Mouse (Mus musculus) splenic B cell, adult 2 months (primary cell): Measurements from ENCODE around the gene Hoxb6.

ENCODE experiments used
- DNase-seq: peaks from one replicate; pipeline ENCODE4 v3.0.0-alpha.2; 2011; ENCODE audit warnings: low read depth, low spot score
- H3K27me3 ChIP-seq: 2 replicates; pipeline ENCODE4 v1.6.1; 2012; ENCODE audit warnings: mild to moderate bottlenecking, low read length, moderate library complexity, mixed read lengths; ENCODE audit not compliant: control insufficient read depth, poor library complexity, insufficient read depth, severe bottlenecking
- H3K36me3 ChIP-seq: 2 replicates; pipeline ENCODE4 v1.6.1; 2012; ENCODE audit warnings: mild to moderate bottlenecking, low read length, moderate library complexity, mixed read lengths; ENCODE audit not compliant: control insufficient read depth, poor library complexity, insufficient read depth, severe bottlenecking

Gene Hoxb6

GRCm38 (mm10) chr11:96263636-96264389 is 28.5 kb upstream of the Hoxb6 start:
- no peak for DNase-seq
- peaks cover 1% of the 10 kb centered on the region; the same call in 1 of the 2 replicates for H3K27me3 ChIP-seq
- no peaks in the 10 kb centered on the region for H3K36me3 ChIP-seq

GRCm38 (mm10) chr11:96264390-96265020 is 27.8 kb upstream of the Hoxb6 start:
- DNase-seq: no peak
- H3K27me3 ChIP-seq: peaks cover 1% of the 10 kb centered on the region; the same call in 1 of the 2 replicates
- H3K36me3 ChIP-seq: no peaks in the 10 kb centered on the region

GRCm38 (mm10) chr11:96265954-96266353 is 26.3 kb upstream of the Hoxb6 start:
- no peak for DNase-seq
- peaks cover 4% of the 10 kb centered on the region; the same call in 1 of the 2 replicates for H3K27me3 ChIP-seq
- H3K36me3 ChIP-seq: no peaks in the 10 kb centered on the region

DNA sequence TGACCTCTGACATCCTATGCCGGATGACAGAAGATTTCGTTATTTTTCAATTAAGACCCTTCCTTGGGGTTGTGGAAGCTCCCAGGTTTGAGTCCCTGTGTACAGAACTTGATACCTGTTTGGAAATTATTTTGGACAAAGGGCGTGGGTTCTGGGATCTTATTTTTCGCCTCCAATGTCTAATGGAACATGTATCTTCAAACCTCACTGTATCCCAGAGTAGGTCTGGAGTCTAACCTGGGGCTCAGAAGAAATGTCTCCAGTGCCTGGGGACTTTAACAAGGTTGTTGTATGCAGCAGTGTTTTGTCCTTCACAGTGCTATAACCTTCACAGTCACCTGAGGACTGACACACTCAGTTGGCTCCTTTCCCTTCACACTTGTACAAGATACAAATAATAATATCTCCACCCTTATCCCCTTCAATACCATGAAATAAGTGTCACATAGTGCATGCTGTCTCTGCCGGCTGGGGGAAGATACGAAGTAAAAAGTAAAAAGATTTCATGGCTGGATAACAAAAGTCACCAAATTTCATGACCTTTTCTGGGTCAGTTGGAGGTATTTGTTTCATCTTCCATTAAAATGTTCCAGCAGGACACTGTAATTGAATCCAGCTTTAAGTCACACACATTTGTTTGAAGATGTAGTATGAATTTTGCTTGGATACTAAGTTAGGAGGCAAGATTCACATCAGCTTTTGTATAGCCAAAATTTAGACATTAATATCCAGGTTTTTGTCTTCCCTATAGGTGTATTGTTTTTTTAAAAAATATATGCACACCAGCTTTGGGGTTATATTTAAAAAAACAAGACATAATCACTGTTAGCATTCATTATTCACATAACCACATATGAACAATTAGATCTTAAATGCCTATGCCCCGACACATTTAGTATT is 25.0 kb upstream of the Hoxb6 start:
- DNase-seq: no peak
- H3K36me3 ChIP-seq: no peaks in the 10 kb centered on the region
- peaks cover 4% of the 10 kb centered on the region for H3K27me3 ChIP-seq

DNA sequence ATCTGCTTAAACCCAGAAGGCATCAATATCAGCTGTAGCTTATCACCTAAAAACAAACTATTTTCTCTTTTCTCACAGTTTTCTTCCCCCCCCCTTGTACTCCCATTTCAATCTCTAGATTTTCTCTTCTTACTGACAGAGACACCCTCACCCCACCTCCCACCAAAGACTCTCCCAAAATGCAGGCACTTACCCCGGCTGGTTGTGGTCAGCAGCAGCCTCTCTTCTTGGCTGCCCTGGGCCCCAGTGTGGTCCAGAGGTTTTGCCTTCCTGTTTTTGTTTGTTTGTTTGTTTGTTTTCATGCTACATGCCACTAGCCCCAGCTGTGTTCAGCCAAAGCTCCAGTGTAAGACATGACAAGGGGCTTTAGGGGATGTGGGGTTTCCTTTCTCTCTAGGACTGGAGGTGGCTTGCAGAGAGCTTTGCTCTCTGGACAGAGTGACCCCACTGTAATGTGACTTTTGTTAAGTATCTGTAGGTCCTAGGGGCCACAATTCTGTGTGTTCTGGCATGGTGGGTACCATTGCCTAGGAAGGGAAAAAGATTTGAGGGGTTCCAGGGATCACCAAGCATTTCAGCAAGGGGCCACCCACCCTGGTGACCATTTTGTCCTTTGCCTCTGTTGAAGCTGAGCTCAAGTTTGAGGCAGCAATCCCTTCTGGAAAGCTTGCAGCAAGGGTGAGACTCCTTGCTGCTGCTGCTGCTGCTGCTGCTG is 24.1 kb upstream of the Hoxb6 start:
- no peak for DNase-seq
- Histone ChIP-seq H3K27me3 (peaks cover 4% of the 10 kb centered on the region), H3K36me3 (no peaks in the 10 kb centered on the region)

- no peaks in the 10 kb centered on the region for H3K36me3 ChIP-seq
- H3K27me3 ChIP-seq: peaks cover 4% of the 10 kb centered on the region
- no peak for DNase-seq
Measured at GRCm38 (mm10) chr11:96269869-96270268, 22.4 kb upstream of the Hoxb6 start.

- no peaks in the 10 kb centered on the region for H3K36me3 ChIP-seq
- peaks cover 3% of the 10 kb centered on the region; the same call in 1 of the 2 replicates for H3K27me3 ChIP-seq
- no peak for DNase-seq
Measured at GRCm38 (mm10) chr11:96270996-96271540, 21.2 kb upstream of the Hoxb6 start, which contains the start of gene Hoxb9. Gene Hoxb9 (plus strand): TSS chr11:96271457.

- H3K36me3 ChIP-seq: no peaks in the 10 kb centered on the region
- DNase-seq: no peak
- H3K27me3 ChIP-seq: peaks cover 4% of the 10 kb centered on the region; the same call in 1 of the 2 replicates
Measured at GRCm38 (mm10) chr11:96271541-96272011, 20.7 kb upstream of the Hoxb6 start.

GRCm38 (mm10) chr11:96272024-96272921 is 20.0 kb upstream of the Hoxb6 start:
- H3K27me3 ChIP-seq: peaks cover 5% of the 10 kb centered on the region; the same call in 1 of the 2 replicates
- H3K36me3 ChIP-seq: no peaks in the 10 kb centered on the region
- DNase-seq: no peak

- DNase-seq: no peak
- Histone ChIP-seq H3K27me3 (peaks cover 5% of the 10 kb centered on the region; the same call in 1 of the 2 replicates), H3K36me3 (no peaks in the 10 kb centered on the region)
Measured at GRCm38 (mm10) chr11:96274428-96274827, 17.8 kb upstream of the Hoxb6 start.

GRCm38 (mm10) chr11:96275896-96276295 is 16.4 kb upstream of the Hoxb6 start:
- DNase-seq: no peak
- no peaks in the 10 kb centered on the region for H3K36me3 ChIP-seq
- H3K27me3 ChIP-seq: peaks cover 4% of the 10 kb centered on the region

DNA sequence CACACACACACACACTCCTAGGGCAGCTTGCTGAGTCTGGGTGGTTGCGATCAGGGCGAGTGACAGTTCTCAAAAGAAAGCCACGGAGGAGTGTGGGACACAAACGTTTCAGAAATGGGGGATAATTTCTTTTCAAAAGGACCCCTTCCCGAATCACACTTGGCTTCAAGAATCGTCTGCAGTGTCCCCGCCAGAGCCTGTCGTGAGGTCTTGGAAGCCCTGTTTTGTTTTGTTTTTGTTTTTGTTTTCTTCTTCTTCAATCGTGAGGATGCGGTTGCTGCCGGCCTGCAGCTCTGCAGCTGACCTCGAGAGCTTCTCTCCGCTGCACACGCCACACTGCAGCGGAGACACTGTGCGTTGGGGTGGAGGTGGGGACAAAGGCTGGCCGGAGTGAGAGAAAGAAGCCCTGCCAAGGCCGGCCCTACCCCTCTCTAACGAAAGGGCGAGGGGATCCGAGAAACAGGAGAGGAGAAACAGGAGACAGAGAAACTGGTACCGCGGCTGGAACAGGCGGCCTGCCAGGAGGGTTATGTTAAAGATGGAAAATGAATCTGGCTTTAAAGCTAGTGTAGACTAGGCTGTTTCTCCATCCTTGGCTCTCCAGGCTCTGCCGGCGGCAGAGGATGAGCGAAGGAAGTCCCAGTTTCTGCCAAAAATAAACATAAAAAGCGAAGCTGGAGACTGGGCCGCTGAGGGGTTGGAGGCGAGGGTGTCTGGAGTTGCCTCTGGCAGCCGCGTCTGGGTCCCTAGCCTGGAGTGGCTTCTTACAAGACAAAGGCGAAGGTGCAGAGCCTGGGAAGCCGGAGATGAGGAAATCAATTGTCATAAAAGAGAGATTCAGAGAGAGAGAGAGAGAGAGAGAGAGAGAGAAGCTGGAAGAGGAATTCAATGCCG is 14.9 kb upstream of the Hoxb6 start:
- H3K27me3 ChIP-seq: peaks cover 3% of the 10 kb centered on the region
- DNase-seq: no peak
- H3K36me3 ChIP-seq: no peaks in the 10 kb centered on the region
